Mouse (Mus musculus): Measurements from ENCODE around the gene Lrrc4c. TPM values are rescaled to one million over a fixed set of nuclear protein-coding genes. Genes with fewer than 3 reads are reported as not detected.

The Lrrc4c gene
- polyA plus RNA-seq, 1 experiment from 2014 or later: 2.3 TPM

DNA sequence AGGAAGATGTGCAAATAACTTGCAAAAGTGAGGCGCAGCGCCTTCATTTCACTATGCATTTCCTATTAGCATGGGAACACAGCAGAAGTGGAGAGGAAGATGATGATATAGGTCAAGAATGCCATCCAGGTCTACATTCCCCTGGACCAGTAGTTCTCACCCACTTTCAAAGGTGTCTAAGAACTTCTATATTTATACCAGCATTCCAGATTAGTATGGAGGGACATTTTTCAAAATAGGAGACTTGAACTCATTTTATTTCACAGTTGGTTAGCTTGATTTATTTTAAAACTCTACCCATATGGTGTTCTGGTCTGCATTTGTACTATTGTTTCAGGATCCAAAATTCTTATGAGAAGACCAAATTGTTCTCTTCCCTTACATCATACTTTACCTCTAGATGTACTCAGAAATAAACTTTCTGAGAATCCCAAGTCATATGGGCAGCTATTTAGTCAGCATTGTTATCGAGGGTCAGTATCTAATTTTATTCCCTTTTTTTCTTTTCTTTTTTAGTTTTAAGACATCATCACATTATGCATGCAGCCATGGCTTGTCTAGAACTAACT, 833.7 kb downstream of the Lrrc4c start:
- 96% methylated on average over 3 of the region's 3 CpGs for WGBS
- ATAC-seq (ENCODE audit: insufficient number of reproducible peaks, low FRiP score, low TSS enrichment, low read depth): no peak

DNA sequence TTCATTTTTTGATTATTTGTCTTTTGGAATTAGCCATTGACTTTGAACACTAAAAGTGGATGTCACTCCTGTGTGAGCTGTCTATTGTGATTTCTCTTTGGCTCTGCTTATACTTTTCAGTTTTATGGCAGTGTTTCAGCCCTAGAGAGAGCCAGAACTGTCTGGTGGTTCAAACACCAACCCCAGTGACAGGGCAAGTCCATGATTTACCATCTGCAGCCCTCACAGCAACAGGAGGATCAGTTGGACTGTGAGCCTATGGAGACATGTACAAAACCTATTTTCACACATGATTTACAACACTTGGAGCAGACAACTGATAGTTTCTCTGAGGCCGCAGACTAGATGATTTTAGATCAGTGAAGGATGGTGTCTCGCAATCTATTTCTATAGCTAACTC, 847.8 kb downstream of the Lrrc4c start:
- Histone ChIP-seq H3K27me3 (no peaks in the 10 kb centered on the region), H3K27ac (no peak overlapping the region), H3K9me3 (no peaks in the 10 kb centered on the region), H3K9ac (no peak overlapping the region), H3K4me2 (no peak overlapping the region), H3K4me3 (no peak overlapping the region), H3K36me3 (no peaks in the 10 kb centered on the region), H3K4me1 (no peaks in the 10 kb centered on the region)
- 78% methylated on average over 2 of the region's 2 CpGs for WGBS
- no peak for ATAC-seq (ENCODE audit: insufficient number of reproducible peaks, low FRiP score, low TSS enrichment, low read depth)

More for the DNA sequence above, 833.7 kb downstream of the Lrrc4c start:
- Histone ChIP-seq H3K27ac (no peak overlapping the region), H3K4me1 (no peaks in the 10 kb centered on the region), H3K4me2 (no peak overlapping the region), H3K36me3 (no peaks in the 10 kb centered on the region), H3K9me3 (no peaks in the 10 kb centered on the region), H3K27me3 (no peaks in the 10 kb centered on the region), H3K4me3 (no peak overlapping the region), H3K9ac (no peak overlapping the region)

DNA sequence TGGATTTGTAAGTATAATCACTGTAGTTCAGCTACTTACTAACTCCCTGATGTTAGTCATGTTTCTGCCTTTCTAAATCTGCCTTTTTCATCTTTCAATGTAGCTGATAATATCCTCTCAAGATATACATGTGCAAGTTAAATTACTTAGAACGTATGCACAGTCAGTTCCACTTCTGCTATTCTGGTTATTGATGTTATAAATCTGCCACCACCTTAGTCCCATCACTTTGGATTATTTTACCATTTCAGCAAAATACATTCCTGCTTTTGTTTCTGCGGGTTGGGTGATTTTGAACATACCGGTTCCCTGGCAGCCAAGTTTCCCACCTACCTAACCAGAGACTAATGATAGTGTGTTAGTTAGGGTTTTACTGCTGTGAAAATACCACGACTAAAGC, 860.4 kb downstream of the Lrrc4c start:
- Histone ChIP-seq H3K9me3 (no peaks in the 10 kb centered on the region), H3K4me3 (no peak overlapping the region), H3K4me2 (no peak overlapping the region), H3K9ac (no peak overlapping the region), H3K27me3 (no peaks in the 10 kb centered on the region), H3K36me3 (no peaks in the 10 kb centered on the region), H3K27ac (no peak overlapping the region), H3K4me1 (no peaks in the 10 kb centered on the region)
- no peak for ATAC-seq (ENCODE audit: insufficient number of reproducible peaks, low FRiP score, low TSS enrichment, low read depth)
- WGBS: 30% methylated on average over 4 of the region's 4 CpGs

DNA sequence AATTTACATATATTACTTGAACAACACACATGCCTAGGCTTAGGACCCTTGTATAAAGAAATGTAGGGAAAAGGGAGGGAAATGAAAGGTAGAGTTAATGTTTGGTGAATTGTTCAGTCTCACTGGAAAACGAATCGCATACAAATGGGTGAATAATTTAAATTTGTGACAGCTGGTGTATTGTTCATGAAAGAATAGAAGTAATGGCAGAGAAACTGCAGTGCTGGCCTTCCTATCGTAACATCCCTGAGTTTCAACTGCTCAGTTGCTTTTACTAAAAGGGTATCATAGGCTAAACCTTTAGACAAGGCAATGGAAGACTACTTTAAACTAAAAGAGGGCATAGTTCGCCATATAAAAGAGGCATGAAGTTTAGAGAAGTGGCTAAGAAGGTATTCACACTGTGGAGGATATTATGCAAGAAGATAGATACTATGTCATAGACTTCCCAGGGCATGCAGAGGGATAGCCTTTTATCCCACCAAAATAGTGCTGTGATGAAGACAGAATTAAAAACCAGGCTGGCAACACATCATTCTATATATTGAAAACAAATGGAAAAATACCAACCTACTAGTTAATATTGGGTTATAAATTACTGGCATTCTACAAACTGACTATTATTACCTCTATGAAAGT, 879.1 kb downstream of the Lrrc4c start:
- whole genome bisulfite sequencing: 82% methylated on average over 4 of the region's 4 CpGs
- H3K27me3 ChIP-seq: no peaks in the 10 kb centered on the region
- no peak overlapping the region for H3K4me3 ChIP-seq
- H3K4me1 ChIP-seq: no peaks in the 10 kb centered on the region
- H3K9me3 ChIP-seq: no peaks in the 10 kb centered on the region
- H3K4me2 ChIP-seq: no peak overlapping the region
- no peak for ATAC-seq (ENCODE audit: insufficient number of reproducible peaks, low FRiP score, low TSS enrichment, low read depth)
- H3K27ac ChIP-seq: no peak overlapping the region
- no peaks in the 10 kb centered on the region for H3K36me3 ChIP-seq
- no peak overlapping the region for H3K9ac ChIP-seq

DNA sequence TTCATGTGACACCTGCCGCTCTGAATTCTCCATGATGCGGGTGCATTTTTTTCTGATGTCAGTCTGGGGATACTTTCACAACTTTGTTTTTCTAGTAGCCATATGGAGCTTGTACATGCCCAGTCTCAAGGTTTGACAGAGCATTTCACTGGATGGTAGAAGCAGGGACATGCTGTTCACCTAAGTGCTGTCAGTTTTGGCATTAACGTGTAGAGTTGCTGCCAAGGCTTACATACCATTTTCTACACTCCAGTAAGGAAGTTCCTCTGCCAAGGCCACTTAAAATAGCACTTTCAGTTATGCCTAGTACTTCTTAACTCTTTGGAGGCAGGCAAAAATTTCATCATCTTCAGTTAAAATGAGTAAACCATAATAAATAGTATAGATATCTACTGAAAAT, 915.0 kb downstream of the Lrrc4c start:
- no peak overlapping the region for H3K27ac ChIP-seq
- WGBS: 68% methylated on average over 3 of the region's 3 CpGs
- H3K4me1 ChIP-seq: no peaks in the 10 kb centered on the region
- no peaks in the 10 kb centered on the region for H3K9me3 ChIP-seq
- H3K4me3 ChIP-seq: no peak overlapping the region
- ATAC-seq (ENCODE audit: insufficient number of reproducible peaks, low FRiP score, low TSS enrichment, low read depth): no peak
- H3K4me2 ChIP-seq: no peak overlapping the region
- H3K9ac ChIP-seq: no peak overlapping the region
- H3K27me3 ChIP-seq: no peaks in the 10 kb centered on the region
- no peaks in the 10 kb centered on the region for H3K36me3 ChIP-seq

DNA sequence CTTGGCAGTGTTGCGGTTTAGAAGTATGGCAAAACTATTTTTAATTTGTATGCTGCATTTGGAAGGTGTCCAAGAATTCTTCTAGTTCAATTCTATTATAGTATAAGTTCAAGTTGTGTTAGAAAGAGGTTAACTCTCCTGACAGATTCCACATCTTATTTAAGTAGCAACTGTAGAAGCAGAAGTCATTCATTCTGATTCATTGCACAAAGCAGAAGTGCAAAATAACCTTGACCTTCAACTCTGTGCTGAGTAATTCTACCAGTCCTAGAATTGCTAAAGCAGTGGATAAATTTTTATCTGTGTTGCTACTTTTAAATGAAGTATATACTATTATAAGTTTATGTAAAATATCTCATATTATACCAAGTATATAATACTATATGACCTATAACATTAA, 916.1 kb downstream of the Lrrc4c start:
- Histone ChIP-seq H3K36me3 (no peaks in the 10 kb centered on the region), H3K4me2 (no peak overlapping the region), H3K27ac (no peak overlapping the region), H3K4me1 (no peaks in the 10 kb centered on the region), H3K9me3 (no peaks in the 10 kb centered on the region), H3K9ac (no peak overlapping the region), H3K27me3 (no peaks in the 10 kb centered on the region), H3K4me3 (no peak overlapping the region)
- 78% methylated on average over 1 of the region's 1 CpGs for WGBS
- no peak for ATAC-seq (ENCODE audit: insufficient number of reproducible peaks, low FRiP score, low TSS enrichment, low read depth)

DNA sequence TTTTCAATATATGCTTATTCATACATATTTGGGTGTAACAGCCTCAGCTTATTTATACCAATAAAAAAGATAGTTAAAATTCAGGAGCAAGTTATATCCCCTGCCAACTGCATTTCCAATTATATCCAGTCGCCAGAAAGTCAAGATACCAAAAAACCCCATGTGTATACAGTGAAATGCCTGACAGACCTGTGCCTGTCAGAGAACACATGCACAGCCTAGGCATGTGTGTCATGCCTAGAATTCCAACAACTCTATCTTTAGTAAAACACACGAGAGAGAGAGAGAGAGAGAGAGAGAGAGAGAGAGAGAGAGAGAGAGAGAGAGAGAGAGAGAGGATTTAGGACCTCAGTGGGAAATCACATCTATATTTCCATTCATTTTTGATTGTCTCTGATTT, 956.7 kb downstream of the Lrrc4c start:
- WGBS: 45% methylated on average over 2 of the region's 2 CpGs
- Histone ChIP-seq H3K9ac (no peak overlapping the region), H3K36me3 (no peaks in the 10 kb centered on the region), H3K9me3 (no peaks in the 10 kb centered on the region), H3K27ac (no peak overlapping the region), H3K4me1 (no peaks in the 10 kb centered on the region), H3K27me3 (no peaks in the 10 kb centered on the region), H3K4me2 (no peak overlapping the region), H3K4me3 (no peak overlapping the region)
- no peak for ATAC-seq (ENCODE audit: insufficient number of reproducible peaks, low FRiP score, low TSS enrichment, low read depth)

DNA sequence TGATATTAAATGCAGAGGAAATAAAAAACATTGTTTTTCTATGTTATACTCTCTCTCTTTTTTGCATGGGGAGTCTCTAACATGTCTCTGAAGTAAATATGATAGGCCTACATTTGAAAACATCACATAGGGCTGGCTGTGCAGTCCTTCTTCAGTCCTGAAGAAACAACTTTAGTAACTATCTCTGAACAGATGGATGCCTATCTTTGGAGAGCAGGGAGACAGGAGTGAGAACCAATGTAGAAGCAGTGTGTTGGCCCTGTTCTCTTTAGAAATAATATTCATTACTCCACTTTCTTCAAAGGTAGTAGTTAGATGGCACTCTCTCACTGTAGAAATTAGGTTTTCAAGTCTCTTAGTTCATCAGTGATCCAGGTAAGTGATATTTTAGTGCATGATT, 967.0 kb downstream of the Lrrc4c start:
- Histone ChIP-seq H3K4me2 (no peak overlapping the region), H3K4me3 (no peak overlapping the region), H3K4me1 (no peaks in the 10 kb centered on the region), H3K27me3 (no peaks in the 10 kb centered on the region), H3K27ac (no peak overlapping the region), H3K36me3 (no peaks in the 10 kb centered on the region), H3K9me3 (no peaks in the 10 kb centered on the region), H3K9ac (no peak overlapping the region)
- no peak for ATAC-seq (ENCODE audit: insufficient number of reproducible peaks, low FRiP score, low TSS enrichment, low read depth)

DNA sequence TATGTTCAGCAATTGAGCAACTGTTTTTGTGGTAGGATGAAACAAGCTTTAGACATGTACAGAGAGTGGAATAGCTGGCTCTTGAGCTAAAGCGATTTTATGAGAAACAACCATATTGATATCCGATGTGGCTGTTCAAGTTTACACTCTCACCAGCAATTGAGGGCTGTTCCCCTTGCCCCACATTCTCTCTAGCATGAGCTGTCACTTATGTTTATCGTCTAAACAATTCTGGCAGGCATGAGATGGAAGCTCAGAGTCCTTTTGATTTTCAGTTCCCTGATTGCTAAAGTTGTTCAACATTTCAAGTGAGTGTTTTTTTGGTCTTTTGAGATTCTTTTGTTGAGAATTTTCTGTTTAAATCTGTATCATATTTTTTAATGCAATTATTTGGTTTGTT, 976.2 kb downstream of the Lrrc4c start:
- Histone ChIP-seq H3K4me1 (no peaks in the 10 kb centered on the region), H3K27me3 (no peaks in the 10 kb centered on the region), H3K9me3 (no peaks in the 10 kb centered on the region), H3K4me3 (no peak overlapping the region), H3K36me3 (no peaks in the 10 kb centered on the region), H3K9ac (no peak overlapping the region), H3K27ac (no peak overlapping the region), H3K4me2 (no peak overlapping the region)
- WGBS: 83% methylated on average over 3 of the region's 3 CpGs
- no peak for ATAC-seq (ENCODE audit: insufficient number of reproducible peaks, low FRiP score, low TSS enrichment, low read depth)

DNA sequence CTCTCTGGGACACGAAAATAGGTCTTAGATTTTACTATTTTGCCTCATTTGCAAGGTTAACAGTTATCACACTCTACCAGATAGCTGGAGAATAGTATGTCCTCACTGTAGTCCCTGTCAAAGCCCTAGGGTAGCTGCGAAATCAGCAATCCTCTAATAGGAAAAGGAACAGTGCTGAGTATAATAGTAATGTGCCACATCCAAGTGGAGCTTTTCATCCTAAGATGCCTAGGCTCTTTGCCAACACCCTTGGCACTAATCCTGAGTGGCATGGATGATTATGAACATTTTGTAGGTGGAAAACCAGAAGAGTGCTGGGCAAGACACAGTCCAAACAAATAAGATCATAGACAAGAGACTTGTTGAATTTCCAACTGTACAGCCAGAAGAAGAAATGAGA, 981.7 kb downstream of the Lrrc4c start:
- H3K4me1 ChIP-seq: no peaks in the 10 kb centered on the region
- no peaks in the 10 kb centered on the region for H3K36me3 ChIP-seq
- no peak overlapping the region for H3K4me2 ChIP-seq
- no peaks in the 10 kb centered on the region for H3K9me3 ChIP-seq
- H3K27ac ChIP-seq: no peak overlapping the region
- no peak overlapping the region for H3K9ac ChIP-seq
- WGBS: 63% methylated on average over 2 of the region's 2 CpGs
- H3K27me3 ChIP-seq: no peaks in the 10 kb centered on the region
- H3K4me3 ChIP-seq: no peak overlapping the region
- no peak for ATAC-seq (ENCODE audit: insufficient number of reproducible peaks, low FRiP score, low TSS enrichment, low read depth)

DNA sequence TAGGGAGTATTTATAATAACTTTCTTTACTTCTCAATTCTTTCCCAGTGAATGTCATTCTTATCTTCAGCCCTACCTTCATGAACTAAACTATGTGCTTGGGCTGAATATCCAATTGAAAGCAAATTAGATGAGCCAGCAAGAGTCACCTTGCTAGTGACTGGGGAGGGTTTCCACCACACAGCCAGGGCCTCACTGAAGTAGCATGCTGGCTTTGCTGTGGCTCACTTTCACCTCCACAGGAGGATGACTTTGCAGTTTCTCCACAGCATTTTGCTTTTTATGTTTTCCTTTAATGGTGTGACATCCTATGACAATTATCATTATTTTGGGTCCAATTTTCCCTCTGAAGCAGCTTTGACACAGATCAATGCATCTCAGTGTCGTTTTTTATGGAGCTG, 1000.0 kb downstream of the Lrrc4c start:
- H3K4me2 ChIP-seq: no peak overlapping the region
- no peaks in the 10 kb centered on the region for H3K36me3 ChIP-seq
- no peak for ATAC-seq (ENCODE audit: insufficient number of reproducible peaks, low FRiP score, low TSS enrichment, low read depth)
- H3K4me1 ChIP-seq: no peaks in the 10 kb centered on the region
- no peaks in the 10 kb centered on the region for H3K9me3 ChIP-seq
- 60% methylated on average over 1 of the region's 1 CpGs for WGBS
- H3K27ac ChIP-seq: no peak overlapping the region
- no peak overlapping the region for H3K4me3 ChIP-seq
- no peak overlapping the region for H3K9ac ChIP-seq
- H3K27me3 ChIP-seq: no peaks in the 10 kb centered on the region

DNA sequence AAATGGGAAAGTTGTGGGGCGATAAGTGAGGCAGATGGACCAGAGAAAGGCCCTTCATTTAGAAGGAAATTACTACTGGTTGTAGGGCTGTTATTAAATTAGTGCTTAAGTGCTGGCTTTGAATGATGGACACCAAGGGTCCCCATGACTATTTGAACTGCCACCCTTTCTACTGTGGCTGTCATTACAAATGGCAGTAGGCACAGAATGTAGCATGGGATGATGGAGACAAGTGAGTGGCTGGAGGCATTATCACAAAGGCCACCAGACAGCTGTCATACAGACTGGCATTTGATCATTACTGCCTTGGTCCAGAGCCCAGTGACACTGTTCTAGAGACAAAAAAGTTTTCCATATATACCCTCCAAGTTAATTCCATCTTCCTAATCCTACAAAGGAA, 1000.6 kb downstream of the Lrrc4c start:
- no peak overlapping the region for H3K4me2 ChIP-seq
- H3K4me3 ChIP-seq: no peak overlapping the region
- H3K27ac ChIP-seq: no peak overlapping the region
- H3K9me3 ChIP-seq: no peaks in the 10 kb centered on the region
- H3K4me1 ChIP-seq: no peaks in the 10 kb centered on the region
- ATAC-seq (ENCODE audit: insufficient number of reproducible peaks, low FRiP score, low TSS enrichment, low read depth): no peak
- H3K9ac ChIP-seq: no peak overlapping the region
- WGBS: 91% methylated on average over 1 of the region's 1 CpGs
- H3K27me3 ChIP-seq: no peaks in the 10 kb centered on the region
- H3K36me3 ChIP-seq: no peaks in the 10 kb centered on the region

Data from limb, embryonic 15.5 days (tissue).